Mouse (Mus musculus): Measurements from ENCODE around the gene Napsa. TPM values are rescaled to one million over a fixed set of nuclear protein-coding genes. Genes with fewer than 3 reads are reported as not detected.

Napsa gene
- polyA plus RNA-seq, 1 experiment from 2014 or later = 2.8 TPM

DNA sequence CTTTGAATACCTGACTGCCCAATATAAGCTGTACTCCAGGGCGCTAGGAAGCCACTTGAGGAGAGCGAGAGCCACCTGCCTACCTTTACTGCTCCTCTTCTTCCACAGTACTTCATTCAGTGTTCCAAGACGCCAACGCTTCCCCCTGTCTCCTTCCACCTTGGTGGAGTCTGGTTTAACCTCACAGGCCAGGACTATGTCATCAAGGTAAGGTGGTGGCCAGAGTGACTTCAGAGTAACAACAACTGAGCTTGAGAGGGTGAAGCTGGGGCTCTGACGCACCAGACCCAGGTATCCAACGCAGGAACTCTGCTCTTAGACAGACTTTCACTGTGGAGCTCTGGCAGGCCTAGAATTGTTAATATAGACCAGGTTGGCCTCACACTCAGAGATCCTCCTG is 13.4 kb downstream of the Napsa start:
- Histone ChIP-seq H3K4me2 (replicated peaks; ENCODE audit: low read depth, low read length) (no peak overlapping the region), H3K9ac (replicated peaks; ENCODE audit: low read depth, low read length) (no peak overlapping the region), H3K4me3 (ENCODE audit: low read depth, low read length) (no peak overlapping the region), H3K9me3 (ENCODE audit: control insufficient read depth, low read depth, low read length) (no peaks in the 10 kb centered on the region), H3K27me3 (ENCODE audit: control insufficient read depth, insufficient read depth, low read length) (peaks cover 20% of the 10 kb centered on the region; the same call in 1 of the 2 replicates), H3K27ac (ENCODE audit: low read length) (no peak overlapping the region), H3K4me1 (ENCODE audit: control insufficient read depth, insufficient read depth, low read length) (peaks cover 10% of the 10 kb centered on the region; the same call in 1 of the 2 replicates), H3K36me3 (ENCODE audit: control insufficient read depth, insufficient read depth, low read length) (no peaks in the 10 kb centered on the region)
- no peak for ATAC-seq (ENCODE audit: insufficient number of reproducible peaks, insufficient read depth, low FRiP score, low read depth)
- WGBS = 94% methylated on average over 6 of the region's 6 CpGs

GRCm38 (mm10) chr7:44586518-44586917 is 14.3 kb downstream of the Napsa start:
- Histone ChIP-seq H3K27ac (ENCODE audit: low read length) (no peak overlapping the region), H3K4me1 (ENCODE audit: control insufficient read depth, insufficient read depth, low read length) (peaks cover 16% of the 10 kb centered on the region; the same call in 1 of the 2 replicates), H3K9me3 (ENCODE audit: control insufficient read depth, low read depth, low read length) (no peaks in the 10 kb centered on the region), H3K9ac (replicated peaks; ENCODE audit: low read depth, low read length) (no peak overlapping the region), H3K4me2 (replicated peaks; ENCODE audit: low read depth, low read length) (peak overlapping the region; percentile 43), H3K36me3 (ENCODE audit: control insufficient read depth, insufficient read depth, low read length) (no peaks in the 10 kb centered on the region), H3K27me3 (ENCODE audit: control insufficient read depth, insufficient read depth, low read length) (peaks cover 25% of the 10 kb centered on the region), H3K4me3 (ENCODE audit: low read depth, low read length) (peak overlapping the region; percentile 15)
- 12% methylated on average over 19 of the region's 19 CpGs for WGBS
- ATAC-seq (ENCODE audit: insufficient number of reproducible peaks, insufficient read depth, low FRiP score, low read depth) = no peak

DNA sequence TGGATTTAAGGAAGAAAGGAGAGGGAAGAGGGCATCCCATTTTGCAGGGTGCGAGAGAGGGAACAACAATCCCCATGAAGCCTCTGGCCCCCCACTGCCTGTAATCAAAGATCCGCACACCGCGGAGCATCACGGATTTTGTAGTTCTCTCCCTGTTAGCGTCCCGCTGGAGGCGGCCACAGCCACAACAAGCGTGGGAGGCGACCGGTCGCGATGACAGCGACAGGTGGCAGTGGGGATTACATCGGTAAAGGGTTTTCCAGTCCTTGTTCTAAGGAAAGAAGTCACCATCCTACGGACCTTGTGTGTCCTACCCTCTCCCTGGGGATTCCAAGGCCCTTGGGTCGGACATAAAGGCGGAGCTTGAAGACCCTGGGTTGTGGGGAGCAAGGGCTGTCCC is 14.8 kb downstream of the Napsa start:
- ATAC-seq (ENCODE audit: insufficient number of reproducible peaks, insufficient read depth, low FRiP score, low read depth) = no peak
- H3K4me3 ChIP-seq (ENCODE audit: low read depth, low read length) = peak overlapping the region; percentile 15
- H3K27me3 ChIP-seq (ENCODE audit: control insufficient read depth, insufficient read depth, low read length) = peaks cover 29% of the 10 kb centered on the region
- H3K9me3 ChIP-seq (ENCODE audit: control insufficient read depth, low read depth, low read length) = no peaks in the 10 kb centered on the region
- H3K27ac ChIP-seq (ENCODE audit: low read length) = no peak overlapping the region
- H3K4me2 ChIP-seq (replicated peaks; ENCODE audit: low read depth, low read length) = peak overlapping the region; percentile 43
- under 1% methylated on average over 18 of the region's 18 CpGs for WGBS
- H3K9ac ChIP-seq (replicated peaks; ENCODE audit: low read depth, low read length) = no peak overlapping the region
- H3K4me1 ChIP-seq (ENCODE audit: control insufficient read depth, insufficient read depth, low read length) = peaks cover 19% of the 10 kb centered on the region; the same call in 1 of the 2 replicates
- H3K36me3 ChIP-seq (ENCODE audit: control insufficient read depth, insufficient read depth, low read length) = no peaks in the 10 kb centered on the region

DNA sequence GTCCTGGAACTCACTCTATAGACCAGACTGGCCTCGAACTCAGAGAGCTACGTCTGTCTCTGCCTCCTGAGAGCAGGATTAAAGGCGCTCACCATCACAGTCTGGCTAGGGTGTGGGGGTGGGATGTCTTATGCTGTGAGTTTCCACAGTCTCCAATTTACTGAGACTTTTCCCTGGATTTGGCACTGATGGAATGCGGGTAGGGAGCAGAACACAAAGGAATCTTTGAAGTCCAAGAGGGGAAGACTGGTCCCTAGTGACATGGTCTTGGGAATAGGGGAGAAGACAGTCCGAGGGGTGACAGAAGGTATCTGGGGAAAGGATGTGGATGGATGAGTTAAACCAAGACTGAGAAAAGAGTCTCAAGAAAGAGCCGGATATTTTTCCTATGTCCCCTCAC is 15.5 kb downstream of the Napsa start:
- H3K9me3 ChIP-seq (ENCODE audit: control insufficient read depth, low read depth, low read length) = no peaks in the 10 kb centered on the region
- H3K4me1 ChIP-seq (ENCODE audit: control insufficient read depth, insufficient read depth, low read length) = peaks cover 19% of the 10 kb centered on the region; the same call in 1 of the 2 replicates
- WGBS = 39% methylated on average over 6 of the region's 6 CpGs
- H3K4me2 ChIP-seq (replicated peaks; ENCODE audit: low read depth, low read length) = no peak overlapping the region
- H3K9ac ChIP-seq (replicated peaks; ENCODE audit: low read depth, low read length) = no peak overlapping the region
- ATAC-seq (ENCODE audit: insufficient number of reproducible peaks, insufficient read depth, low FRiP score, low read depth) = no peak
- H3K27ac ChIP-seq (ENCODE audit: low read length) = no peak overlapping the region
- no peaks in the 10 kb centered on the region for H3K36me3 ChIP-seq (ENCODE audit: control insufficient read depth, insufficient read depth, low read length)
- no peak overlapping the region for H3K4me3 ChIP-seq (ENCODE audit: low read depth, low read length)
- peaks cover 36% of the 10 kb centered on the region for H3K27me3 ChIP-seq (ENCODE audit: control insufficient read depth, insufficient read depth, low read length)

DNA sequence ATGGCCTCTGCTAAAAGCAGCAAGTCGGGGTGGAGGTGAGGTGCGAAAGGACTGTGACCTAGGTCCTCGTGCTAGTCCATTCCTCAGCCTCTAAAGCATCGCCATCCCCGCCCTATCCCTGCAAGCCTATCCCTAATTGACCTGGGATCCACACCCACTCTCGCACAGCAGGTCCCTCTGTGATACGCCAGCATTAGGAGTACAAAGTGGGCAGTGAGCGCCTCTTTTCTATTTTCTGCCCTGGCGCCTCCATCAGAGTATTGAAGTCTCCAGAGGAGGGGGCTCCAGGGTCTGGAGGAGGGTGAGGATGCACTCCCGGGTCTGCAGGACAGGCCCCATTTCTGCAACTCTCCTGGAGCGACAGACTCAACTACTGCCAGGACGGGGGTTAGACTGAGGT is 16.2 kb downstream of the Napsa start:
- H3K4me3 ChIP-seq (ENCODE audit: low read depth, low read length) = peak overlapping the region; percentile 34; the same call in 1 of the 2 replicates

DNA sequence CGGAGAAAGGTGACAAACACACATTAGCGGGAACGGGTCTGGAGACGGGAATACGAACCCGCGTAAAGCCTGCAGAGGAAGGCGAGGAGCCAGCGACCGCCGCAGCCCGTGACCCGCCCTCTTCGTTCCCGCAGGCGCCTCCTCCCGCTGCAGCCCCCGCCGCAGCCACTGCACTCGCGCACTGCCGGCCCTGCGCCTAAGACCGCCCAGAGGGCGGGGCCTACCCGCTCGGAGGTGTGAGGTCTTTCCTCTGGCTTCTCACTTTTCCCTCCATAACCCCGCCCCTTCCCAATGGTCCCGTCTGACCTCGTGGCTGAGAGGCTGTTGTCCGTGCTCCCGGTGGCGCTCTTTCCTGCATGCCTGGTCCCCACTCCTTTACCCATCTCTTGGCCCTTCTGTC is 17.0 kb downstream of the Napsa start:
- WGBS = under 1% methylated on average over 20 of the region's 33 CpGs
- no peak overlapping the region for H3K9ac ChIP-seq (replicated peaks; ENCODE audit: low read depth, low read length)
- H3K9me3 ChIP-seq (ENCODE audit: control insufficient read depth, low read depth, low read length) = no peaks in the 10 kb centered on the region
- peak overlapping the region; percentile 34 for H3K4me3 ChIP-seq (ENCODE audit: low read depth, low read length)
- H3K27ac ChIP-seq (ENCODE audit: low read length) = no peak overlapping the region
- peaks cover 46% of the 10 kb centered on the region for H3K27me3 ChIP-seq (ENCODE audit: control insufficient read depth, insufficient read depth, low read length)
- peak; percentile 54 for ATAC-seq (ENCODE audit: insufficient number of reproducible peaks, insufficient read depth, low FRiP score, low read depth)
- peaks cover 22% of the 10 kb centered on the region for H3K4me1 ChIP-seq (ENCODE audit: control insufficient read depth, insufficient read depth, low read length)
- peak overlapping the region; percentile 99 for H3K4me2 ChIP-seq (replicated peaks; ENCODE audit: low read depth, low read length)
- H3K36me3 ChIP-seq (ENCODE audit: control insufficient read depth, insufficient read depth, low read length) = no peaks in the 10 kb centered on the region

More for the DNA sequence above, 16.2 kb downstream of the Napsa start:
- Histone ChIP-seq H3K4me2 (replicated peaks; ENCODE audit: low read depth, low read length) (peak overlapping the region; percentile 99), H3K9ac (replicated peaks; ENCODE audit: low read depth, low read length) (0 out of 2 replicates have a peak overlapping the region, but pooled peaks have one; percentile 10), H3K36me3 (ENCODE audit: control insufficient read depth, insufficient read depth, low read length) (no peaks in the 10 kb centered on the region), H3K27me3 (ENCODE audit: control insufficient read depth, insufficient read depth, low read length) (peaks cover 42% of the 10 kb centered on the region), H3K4me1 (ENCODE audit: control insufficient read depth, insufficient read depth, low read length) (peaks cover 19% of the 10 kb centered on the region; the same call in 1 of the 2 replicates), H3K9me3 (ENCODE audit: control insufficient read depth, low read depth, low read length) (no peaks in the 10 kb centered on the region), H3K27ac (ENCODE audit: low read length) (no peak overlapping the region)
- ATAC-seq (ENCODE audit: insufficient number of reproducible peaks, insufficient read depth, low FRiP score, low read depth) = no peak
- WGBS = 9% methylated on average over 12 of the region's 12 CpGs

GRCm38 (mm10) chr7:44589946-44590345 is 17.8 kb downstream of the Napsa start:
- no peaks in the 10 kb centered on the region for H3K9me3 ChIP-seq (ENCODE audit: control insufficient read depth, low read depth, low read length)
- H3K27me3 ChIP-seq (ENCODE audit: control insufficient read depth, insufficient read depth, low read length) = peaks cover 46% of the 10 kb centered on the region
- 2% methylated on average over 13 of the region's 13 CpGs for WGBS
- no peak for ATAC-seq (ENCODE audit: insufficient number of reproducible peaks, insufficient read depth, low FRiP score, low read depth)
- peak overlapping the region; percentile 49 for H3K4me3 ChIP-seq (ENCODE audit: low read depth, low read length)
- no peaks in the 10 kb centered on the region for H3K36me3 ChIP-seq (ENCODE audit: control insufficient read depth, insufficient read depth, low read length)
- H3K9ac ChIP-seq (replicated peaks; ENCODE audit: low read depth, low read length) = no peak overlapping the region
- peak overlapping the region; percentile 99 for H3K4me2 ChIP-seq (replicated peaks; ENCODE audit: low read depth, low read length)
- H3K4me1 ChIP-seq (ENCODE audit: control insufficient read depth, insufficient read depth, low read length) = peaks cover 22% of the 10 kb centered on the region
- no peak overlapping the region for H3K27ac ChIP-seq (ENCODE audit: low read length)

DNA sequence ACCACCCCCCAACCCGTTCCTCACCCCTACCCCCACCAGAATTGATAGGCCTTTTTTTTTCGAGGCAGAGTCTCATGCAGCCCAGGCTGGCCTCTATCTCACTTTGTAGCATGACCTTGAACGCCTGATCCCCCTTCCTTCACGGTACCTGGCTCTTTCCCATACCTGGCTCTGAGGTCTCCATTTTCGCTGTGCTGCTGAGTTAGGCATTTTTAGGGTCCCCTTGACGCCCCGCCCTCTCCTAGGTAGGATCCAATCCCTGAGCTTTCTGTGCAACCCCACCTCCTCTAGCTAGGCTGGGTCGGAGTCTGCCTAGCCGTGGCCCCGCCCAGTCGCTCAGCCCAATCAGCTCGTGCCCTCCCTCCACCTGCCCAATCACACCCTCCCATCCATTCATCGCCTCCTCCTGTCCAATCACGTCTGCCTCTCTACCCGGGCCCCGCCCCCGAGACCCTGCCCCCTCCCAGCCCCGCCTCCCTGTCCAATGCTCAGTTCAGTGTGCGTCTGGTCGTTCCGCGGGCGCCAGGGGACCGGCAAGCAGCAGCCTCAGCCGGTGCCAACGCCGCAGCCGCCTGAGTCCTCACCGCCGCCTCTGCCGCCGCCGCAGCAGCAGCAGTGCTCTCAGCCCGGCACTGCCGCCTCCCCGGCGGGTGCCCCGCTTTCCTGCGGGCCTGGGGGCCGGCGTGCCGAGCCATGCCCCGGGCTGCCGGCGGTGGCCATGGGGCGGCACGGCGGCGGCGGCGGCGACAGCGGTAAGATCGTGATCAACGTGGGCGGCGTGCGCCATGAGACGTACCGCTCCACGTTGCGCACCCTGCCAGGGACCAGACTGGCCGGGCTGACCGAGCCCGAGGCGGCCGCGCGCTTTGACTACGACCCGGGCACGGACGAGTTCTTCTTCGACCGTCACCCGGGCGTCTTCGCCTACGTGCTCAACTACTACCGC is 18.5 kb downstream of the Napsa start, which contains the start of gene Kcnc3:
Gene Kcnc3, plus strand, starts transcription at position 263 of the 946 bp plus-strand sequence.
- H3K27me3 ChIP-seq (ENCODE audit: control insufficient read depth, insufficient read depth, low read length) = peaks cover 40% of the 10 kb centered on the region
- H3K36me3 ChIP-seq (ENCODE audit: control insufficient read depth, insufficient read depth, low read length) = no peaks in the 10 kb centered on the region
- peak within 1 kb of the TSS; percentile 99 for H3K4me2 ChIP-seq (replicated peaks; ENCODE audit: low read depth, low read length)
- peak; percentile 93 for ATAC-seq (ENCODE audit: insufficient number of reproducible peaks, insufficient read depth, low FRiP score, low read depth)
- no peak within 1 kb of the TSS for H3K27ac ChIP-seq (ENCODE audit: low read length)
- WGBS = under 1% methylated on average over 80 of the region's 80 CpGs
- no peaks in the 10 kb centered on the region for H3K9me3 ChIP-seq (ENCODE audit: control insufficient read depth, low read depth, low read length)
- H3K4me3 ChIP-seq (ENCODE audit: low read depth, low read length) = peak within 1 kb of the TSS; percentile 49
- peaks cover 22% of the 10 kb centered on the region for H3K4me1 ChIP-seq (ENCODE audit: control insufficient read depth, insufficient read depth, low read length)
- H3K9ac ChIP-seq (replicated peaks; ENCODE audit: low read depth, low read length) = no peak within 1 kb of the TSS; the same call in 1 of the 2 replicates

Data from stomach, embryonic 14.5 days (tissue).